Mouse (Mus musculus): ENCODE results near the gene Stk35. TPM values are rescaled to one million over a fixed set of nuclear protein-coding genes. Genes with fewer than 3 reads are reported as not detected.

Stk35 gene
- polyA plus RNA-seq (2016; fragmentation: Nextera tagmentation; extraction: Ambion mirVana), result 9.3 and 12.4 TPM in 2 replicates

DNA sequence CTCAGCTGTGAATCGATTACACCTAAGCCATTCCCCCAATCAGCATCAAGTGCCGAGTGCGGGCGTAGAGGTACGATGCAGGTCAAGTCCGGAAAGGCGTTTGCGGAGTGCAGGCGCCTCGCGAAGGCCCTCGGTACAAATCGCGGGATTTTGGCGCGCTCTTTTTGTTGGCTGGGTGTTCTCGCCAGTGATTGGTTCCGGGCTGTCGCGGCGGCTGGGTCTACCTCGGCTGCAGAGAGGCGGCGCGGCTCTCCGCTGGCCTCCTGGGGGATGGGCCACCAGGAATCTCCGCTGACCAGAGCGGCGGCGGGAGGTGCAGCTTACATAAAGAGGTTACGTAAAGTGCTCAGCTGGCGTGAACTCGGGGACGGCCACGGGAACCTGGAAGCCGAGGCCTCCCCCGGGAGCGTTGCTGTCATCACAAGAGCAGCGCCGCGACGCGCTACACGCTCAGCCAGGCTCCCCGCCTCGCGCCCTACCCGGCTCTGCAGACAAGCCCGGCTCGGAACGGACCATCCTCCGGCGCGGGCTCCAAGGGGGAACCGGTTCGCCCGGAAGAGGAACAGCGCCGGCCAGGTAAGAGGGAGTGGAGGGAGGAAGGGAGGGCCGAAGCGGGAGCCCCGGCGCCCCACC, at the start of gene Stk35:
Gene Stk35 (plus strand): TSS at position 247 of the 633 bp plus-strand sequence.
- DNase-seq (ENCODE audit: low spot score), result peak; percentile 92
- Histone ChIP-seq H3K4me3 (peak within 1 kb of the TSS; percentile 96), H3K36me3 (peaks cover 36% of the 10 kb centered on the region), H3K27me3 (ENCODE audit: insufficient read depth, poor library complexity, severe bottlenecking) (no peaks in the 10 kb centered on the region), H3K9me3 (no peaks in the 10 kb centered on the region), H3K4me1 (replicated peaks) (peaks cover 34% of the 10 kb centered on the region), H3K27ac (peak within 1 kb of the TSS; percentile 98)
- under 1% methylated on average over 63 of the region's 63 CpGs for WGBS

DNA sequence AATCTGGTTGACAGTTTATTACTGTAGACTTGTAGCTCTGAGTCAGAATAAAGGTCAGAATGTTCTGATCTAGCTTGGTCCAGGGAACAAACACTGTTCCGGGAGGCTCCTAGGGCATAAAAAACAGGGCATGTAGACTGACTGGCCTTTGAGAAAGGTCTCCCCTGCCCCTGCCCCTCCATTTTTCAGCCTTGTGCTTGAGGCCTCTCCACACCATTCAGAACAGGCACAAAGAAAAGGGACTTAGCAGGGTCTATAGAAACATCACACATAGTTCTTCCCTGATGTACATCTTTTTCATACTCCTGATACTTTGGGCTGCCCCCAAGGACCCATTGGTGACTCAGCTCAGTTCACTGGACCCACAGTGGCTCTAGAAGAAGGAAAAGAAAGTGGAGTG, 18.3 kb upstream of the Stk35 start:
- WGBS, result 83% methylated on average over 1 of the region's 1 CpGs

DNA sequence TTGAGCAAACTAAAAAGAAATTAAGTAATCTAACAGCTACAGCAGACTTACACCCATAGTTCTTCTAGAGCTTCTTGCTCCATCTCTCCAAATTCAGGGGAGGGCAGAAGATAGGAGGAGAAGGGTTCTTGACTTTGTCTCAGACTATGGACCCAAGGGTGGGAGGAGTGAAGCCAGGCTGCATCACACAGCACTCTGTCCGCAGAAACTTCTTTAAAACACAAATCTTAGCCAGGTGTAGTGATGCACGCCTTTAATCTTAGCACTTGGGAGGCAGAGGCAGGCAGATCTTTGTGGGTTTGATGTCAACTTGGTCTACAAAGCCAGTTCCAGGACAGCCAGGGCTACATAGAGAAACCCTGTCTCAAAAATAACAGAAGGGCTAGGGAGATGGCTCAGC, 3.8 kb upstream of the Stk35 start:
- H3K27me3 ChIP-seq (ENCODE audit: insufficient read depth, poor library complexity, severe bottlenecking), result no peaks in the 10 kb centered on the region
- no peaks in the 10 kb centered on the region for H3K36me3 ChIP-seq
- H3K9me3 ChIP-seq, result peaks cover 11% of the 10 kb centered on the region
- peaks cover 10% of the 10 kb centered on the region for H3K4me1 ChIP-seq (replicated peaks)
- WGBS, result 93% methylated on average over 2 of the region's 2 CpGs
- H3K27ac ChIP-seq, result no peak overlapping the region
- H3K4me3 ChIP-seq, result no peak overlapping the region
- no peak for DNase-seq (ENCODE audit: low spot score)

More for the DNA sequence above, 18.3 kb upstream of the Stk35 start:
- Histone ChIP-seq H3K4me3 (no peak overlapping the region), H3K4me1 (replicated peaks) (no peaks in the 10 kb centered on the region), H3K36me3 (no peaks in the 10 kb centered on the region), H3K27ac (no peak overlapping the region), H3K27me3 (ENCODE audit: insufficient read depth, poor library complexity, severe bottlenecking) (no peaks in the 10 kb centered on the region), H3K9me3 (no peaks in the 10 kb centered on the region)
- DNase-seq (ENCODE audit: low spot score), result no peak

DNA sequence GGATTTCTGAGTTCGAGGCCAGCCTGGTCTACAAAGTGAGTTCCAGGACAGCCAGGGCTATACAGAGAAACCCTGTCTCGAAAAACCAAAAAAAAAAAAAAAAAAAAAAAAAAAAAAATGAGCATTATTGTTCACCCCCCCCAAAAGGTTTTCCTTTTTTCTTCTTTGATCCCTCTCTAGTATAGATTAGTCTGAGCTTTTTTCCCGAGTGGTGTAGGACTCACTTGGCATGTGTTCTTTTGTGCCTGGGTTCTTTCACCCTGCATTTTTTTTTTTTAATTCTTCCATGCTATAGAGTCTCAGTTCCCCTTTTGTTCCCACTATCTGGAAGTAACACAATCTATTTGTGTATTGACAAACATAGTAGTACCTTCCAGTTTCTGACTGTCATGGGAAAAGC, 2.6 kb upstream of the Stk35 start:
- Histone ChIP-seq H3K27ac (no peak overlapping the region), H3K9me3 (peaks cover 11% of the 10 kb centered on the region), H3K4me3 (no peak overlapping the region), H3K27me3 (ENCODE audit: insufficient read depth, poor library complexity, severe bottlenecking) (no peaks in the 10 kb centered on the region), H3K4me1 (replicated peaks) (peaks cover 22% of the 10 kb centered on the region), H3K36me3 (peaks cover 9% of the 10 kb centered on the region)
- WGBS, result 88% methylated on average over 2 of the region's 3 CpGs
- DNase-seq (ENCODE audit: low spot score), result no peak

DNA sequence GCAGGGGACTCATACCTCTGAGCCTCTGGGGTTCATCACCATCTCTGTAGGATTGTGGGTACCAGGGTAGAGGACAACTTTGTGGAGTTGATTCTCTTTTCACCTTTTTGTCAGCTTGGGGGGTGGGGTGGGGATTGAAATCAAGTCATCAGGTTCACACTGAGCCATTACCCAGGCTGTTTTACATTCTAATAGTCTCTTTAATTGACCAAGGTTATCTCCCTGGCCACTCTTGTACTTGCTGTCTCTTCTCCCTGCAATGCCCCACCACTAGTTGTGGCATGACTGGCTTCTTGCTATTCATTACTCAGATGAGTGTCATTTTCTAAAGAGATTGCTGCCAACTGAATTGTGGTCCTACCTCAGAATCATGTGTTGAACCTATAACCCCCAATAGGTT, 1.9 kb upstream of the Stk35 start:
- H3K27me3 ChIP-seq (ENCODE audit: insufficient read depth, poor library complexity, severe bottlenecking), result no peaks in the 10 kb centered on the region

DNA sequence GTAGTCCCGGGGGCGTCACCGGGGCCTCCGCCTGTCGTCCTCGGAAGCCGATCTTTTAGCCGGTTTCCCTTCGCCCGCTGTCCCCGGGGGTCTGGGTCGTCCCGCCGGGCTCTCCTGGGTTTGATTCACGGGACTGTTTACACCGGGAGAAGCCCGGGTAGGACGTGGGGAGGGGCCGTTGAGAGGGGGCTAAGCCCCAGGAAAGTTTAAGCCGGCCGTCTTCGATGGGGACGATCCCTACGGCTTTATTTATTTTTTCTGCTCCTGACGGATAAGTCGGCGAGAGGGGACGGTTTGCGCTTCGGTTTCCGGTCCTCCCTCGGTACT, 550 bp downstream of the Stk35 start:
- Histone ChIP-seq H3K27ac (peak overlapping the region; percentile 98), H3K36me3 (peaks cover 41% of the 10 kb centered on the region), H3K27me3 (ENCODE audit: insufficient read depth, poor library complexity, severe bottlenecking) (no peaks in the 10 kb centered on the region), H3K9me3 (no peaks in the 10 kb centered on the region), H3K4me1 (replicated peaks) (peaks cover 34% of the 10 kb centered on the region), H3K4me3 (peak overlapping the region; percentile 96)
- under 1% methylated on average over 32 of the region's 32 CpGs for WGBS
- no peak for DNase-seq (ENCODE audit: low spot score)

More for the DNA sequence above, 1.9 kb upstream of the Stk35 start:
- Histone ChIP-seq H3K36me3 (peaks cover 16% of the 10 kb centered on the region), H3K27ac (no peak overlapping the region), H3K4me3 (no peak overlapping the region), H3K4me1 (replicated peaks) (peaks cover 29% of the 10 kb centered on the region), H3K9me3 (peaks cover 11% of the 10 kb centered on the region)
- no peak for DNase-seq (ENCODE audit: low spot score)

DNA sequence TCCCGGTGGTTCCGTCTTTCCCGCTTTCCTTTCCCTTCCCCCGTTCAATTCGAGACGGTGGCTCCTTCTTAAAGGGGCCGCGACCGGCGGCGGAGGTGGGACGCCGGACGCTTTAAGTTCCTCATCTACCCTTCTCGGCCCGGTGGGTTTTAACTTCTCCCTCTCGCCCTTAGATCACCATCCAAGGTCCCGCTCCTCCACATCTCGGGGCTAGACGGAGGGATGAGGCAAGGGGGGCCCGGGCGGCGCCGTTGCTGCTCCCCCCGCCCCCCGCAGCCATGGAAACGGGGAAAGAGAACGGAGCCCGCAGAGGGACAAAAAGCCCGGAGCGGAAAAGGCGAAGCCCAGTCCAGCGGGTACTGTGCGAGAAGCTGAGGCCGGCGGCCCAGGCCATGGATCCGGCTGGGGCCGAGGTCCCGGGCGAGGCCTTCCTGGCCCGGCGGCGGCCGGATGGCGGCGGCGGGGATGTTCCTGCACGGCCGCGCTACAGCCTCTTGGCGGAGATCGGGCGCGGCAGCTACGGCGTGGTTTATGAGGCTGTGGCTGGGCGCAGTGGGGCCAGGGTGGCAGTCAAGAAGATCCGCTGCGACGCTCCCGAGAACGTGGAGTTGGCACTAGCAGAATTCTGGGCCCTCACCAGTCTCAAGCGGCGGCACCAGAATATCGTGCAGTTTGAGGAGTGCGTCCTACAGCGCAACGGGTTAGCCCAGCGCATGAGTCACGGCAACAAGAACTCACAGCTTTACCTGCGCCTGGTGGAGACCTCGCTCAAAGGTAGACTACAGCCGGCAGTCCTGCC, 1.1 kb downstream of the Stk35 start:
- H3K4me1 ChIP-seq (replicated peaks), result peaks cover 37% of the 10 kb centered on the region
- peak overlapping the region; percentile 96 for H3K4me3 ChIP-seq
- H3K36me3 ChIP-seq, result peaks cover 46% of the 10 kb centered on the region
- under 1% methylated on average over 73 of the region's 73 CpGs for WGBS
- H3K27ac ChIP-seq, result peak overlapping the region; percentile 98
- no peaks in the 10 kb centered on the region for H3K27me3 ChIP-seq (ENCODE audit: insufficient read depth, poor library complexity, severe bottlenecking)
- H3K9me3 ChIP-seq, result no peaks in the 10 kb centered on the region
- peak; percentile 92 for DNase-seq (ENCODE audit: low spot score)

DNA sequence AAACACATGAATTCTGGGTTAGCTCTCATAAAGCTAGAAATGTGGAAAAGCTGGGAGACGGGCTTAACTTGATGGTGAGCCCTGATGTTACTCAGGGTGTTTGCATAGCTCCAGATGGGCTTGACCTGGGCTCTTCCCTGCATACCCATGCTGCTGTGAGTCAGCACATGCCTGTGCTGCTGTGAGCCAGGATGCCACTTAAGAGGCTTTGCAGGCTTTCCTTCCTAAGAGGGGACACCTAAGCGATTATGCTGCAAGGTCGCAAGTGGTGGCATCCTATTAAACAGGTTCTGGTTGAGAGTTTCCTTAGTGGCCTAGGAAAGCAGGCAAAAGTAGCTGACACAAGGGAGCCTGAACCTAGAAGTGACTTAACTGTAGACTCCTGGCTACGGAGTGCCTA, 5.2 kb downstream of the Stk35 start:
- DNase-seq (ENCODE audit: low spot score), result no peak
- no peak overlapping the region for H3K4me3 ChIP-seq
- no peak overlapping the region for H3K27ac ChIP-seq
- WGBS, result 92% methylated on average over 4 of the region's 4 CpGs
- no peaks in the 10 kb centered on the region for H3K27me3 ChIP-seq (ENCODE audit: insufficient read depth, poor library complexity, severe bottlenecking)
- H3K9me3 ChIP-seq, result no peaks in the 10 kb centered on the region
- H3K36me3 ChIP-seq, result peaks cover 87% of the 10 kb centered on the region
- H3K4me1 ChIP-seq (replicated peaks), result peaks cover 30% of the 10 kb centered on the region

DNA sequence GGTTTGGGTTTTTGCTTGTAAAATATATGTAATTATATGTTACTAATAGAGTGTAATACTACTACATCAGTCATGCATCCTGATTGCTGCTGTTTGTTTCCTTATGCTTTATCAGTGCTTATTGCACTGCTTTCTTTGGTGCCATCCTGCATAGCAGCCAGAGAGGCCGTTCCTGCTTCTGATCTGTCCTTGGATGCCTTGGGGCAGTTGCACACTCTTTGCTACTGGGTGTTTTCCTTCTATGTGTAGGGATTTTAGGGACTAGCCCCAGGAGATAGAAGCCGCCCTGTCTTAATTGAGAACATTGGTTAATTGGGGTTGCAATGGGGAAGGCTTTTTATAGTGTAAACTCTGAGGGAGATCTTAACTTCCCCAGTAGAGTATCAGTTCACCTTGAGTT, 6.2 kb downstream of the Stk35 start:
- Histone ChIP-seq H3K4me3 (no peak overlapping the region), H3K27ac (no peak overlapping the region), H3K36me3 (peaks cover 97% of the 10 kb centered on the region), H3K4me1 (replicated peaks) (peaks cover 27% of the 10 kb centered on the region), H3K9me3 (no peaks in the 10 kb centered on the region), H3K27me3 (ENCODE audit: insufficient read depth, poor library complexity, severe bottlenecking) (no peaks in the 10 kb centered on the region)
- no peak for DNase-seq (ENCODE audit: low spot score)
- 93% methylated on average over 2 of the region's 2 CpGs for WGBS

DNA sequence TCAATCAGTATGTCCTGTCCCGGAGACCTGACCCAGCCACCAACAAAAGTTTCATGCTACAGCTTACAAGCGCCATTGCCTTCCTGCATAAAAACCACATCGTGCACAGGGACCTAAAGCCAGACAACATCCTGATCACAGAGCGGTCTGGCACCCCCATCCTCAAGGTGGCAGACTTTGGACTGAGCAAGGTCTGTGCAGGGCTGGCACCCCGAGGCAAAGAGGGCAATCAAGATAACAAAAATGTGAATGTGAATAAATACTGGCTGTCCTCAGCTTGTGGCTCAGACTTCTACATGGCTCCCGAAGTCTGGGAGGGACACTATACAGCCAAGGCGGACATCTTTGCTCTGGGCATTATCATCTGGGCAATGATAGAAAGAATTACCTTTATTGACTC, 10.2 kb downstream of the Stk35 start:
- H3K27me3 ChIP-seq (ENCODE audit: insufficient read depth, poor library complexity, severe bottlenecking), result no peaks in the 10 kb centered on the region
- 96% methylated on average over 7 of the region's 7 CpGs for WGBS
- DNase-seq (ENCODE audit: low spot score), result no peak
- no peak overlapping the region for H3K4me3 ChIP-seq
- no peaks in the 10 kb centered on the region for H3K9me3 ChIP-seq
- H3K27ac ChIP-seq, result no peak overlapping the region
- peaks cover 3% of the 10 kb centered on the region; the same call in 1 of the 2 replicates for H3K4me1 ChIP-seq (replicated peaks)
- peaks cover 99% of the 10 kb centered on the region for H3K36me3 ChIP-seq

DNA sequence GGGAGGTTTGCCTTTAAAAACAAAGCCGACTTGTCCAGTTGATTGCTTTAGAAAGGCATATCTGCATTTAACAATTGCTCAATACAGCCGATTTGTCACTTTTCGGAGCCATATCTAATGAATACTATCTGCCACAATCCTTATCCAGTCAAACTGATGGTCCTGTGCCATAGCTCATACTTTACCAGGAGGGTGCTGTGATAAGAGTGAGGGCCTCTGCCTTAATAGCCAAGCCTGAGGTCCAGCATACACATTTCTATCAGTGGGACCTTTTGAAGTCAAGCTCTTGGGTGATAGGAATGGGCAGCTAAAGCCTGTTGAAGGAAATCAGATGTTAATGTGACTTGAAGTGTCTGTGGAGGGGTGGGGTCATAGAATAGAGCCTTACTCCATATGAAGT, 13.7 kb downstream of the Stk35 start:
- Histone ChIP-seq H3K4me1 (replicated peaks) (no peaks in the 10 kb centered on the region), H3K27ac (no peak overlapping the region), H3K27me3 (ENCODE audit: insufficient read depth, poor library complexity, severe bottlenecking) (no peaks in the 10 kb centered on the region), H3K4me3 (no peak overlapping the region), H3K36me3 (peaks cover 99% of the 10 kb centered on the region), H3K9me3 (no peaks in the 10 kb centered on the region)
- no peak for DNase-seq (ENCODE audit: low spot score)
- WGBS, result 96% methylated on average over 3 of the region's 3 CpGs

DNA sequence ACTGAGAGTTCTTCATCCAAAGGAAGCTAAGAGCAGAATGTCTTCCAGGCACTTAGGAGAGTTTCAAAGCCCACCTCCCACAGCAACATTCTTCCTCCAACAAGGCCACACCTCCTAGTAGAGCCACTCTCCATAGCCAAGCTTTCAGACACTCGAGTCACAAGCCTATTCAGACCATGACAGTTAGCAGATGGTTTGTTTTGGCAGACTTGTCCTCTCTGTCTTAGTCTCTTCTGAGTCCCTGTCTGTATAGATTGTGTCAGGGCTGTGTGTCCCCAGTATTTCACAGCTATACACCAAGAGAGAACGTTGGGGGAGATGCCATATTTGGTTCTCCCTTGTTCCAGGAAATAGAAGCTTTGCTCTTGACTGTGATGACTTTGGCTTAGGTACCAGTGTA, 14.8 kb downstream of the Stk35 start:
- H3K9me3 ChIP-seq, result no peaks in the 10 kb centered on the region
- H3K27ac ChIP-seq, result no peak overlapping the region
- no peaks in the 10 kb centered on the region for H3K4me1 ChIP-seq (replicated peaks)
- WGBS, result 77% methylated on average over 2 of the region's 2 CpGs
- H3K4me3 ChIP-seq, result no peak overlapping the region
- no peaks in the 10 kb centered on the region for H3K27me3 ChIP-seq (ENCODE audit: insufficient read depth, poor library complexity, severe bottlenecking)
- peaks cover 99% of the 10 kb centered on the region for H3K36me3 ChIP-seq
- no peak for DNase-seq (ENCODE audit: low spot score)

DNA sequence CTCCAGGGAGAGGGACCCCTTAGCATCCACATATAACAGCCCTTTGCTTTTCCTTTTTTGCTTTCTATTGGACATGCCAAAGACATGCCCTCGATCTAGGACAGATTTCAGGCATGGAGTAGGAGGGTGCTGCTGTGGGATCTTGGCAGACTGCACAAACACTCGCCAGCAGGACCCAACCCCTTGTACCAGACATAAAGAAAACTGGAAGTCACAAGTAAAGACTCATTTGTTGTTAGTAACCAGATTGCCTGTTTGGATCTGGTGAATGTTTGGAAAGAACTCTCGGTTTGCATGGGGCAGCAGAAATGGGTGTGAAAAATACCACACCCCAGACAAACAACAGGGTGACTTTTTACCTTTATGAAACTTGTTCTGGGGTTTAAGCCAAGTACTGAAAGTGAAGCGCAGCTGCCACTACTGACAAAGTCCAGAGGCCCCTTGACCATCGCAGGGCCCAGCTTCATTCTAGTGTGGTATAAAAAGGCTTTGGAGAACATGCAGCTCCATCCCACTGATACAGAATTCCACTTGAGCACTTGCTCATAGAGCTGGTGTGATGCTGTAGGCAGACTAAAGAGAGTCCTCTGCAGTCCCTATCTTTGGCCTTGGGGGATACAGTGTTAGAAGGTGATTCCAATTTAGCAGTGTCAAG, 17.4 kb downstream of the Stk35 start:
- Histone ChIP-seq H3K27ac (no peak overlapping the region), H3K27me3 (ENCODE audit: insufficient read depth, poor library complexity, severe bottlenecking) (no peaks in the 10 kb centered on the region), H3K4me1 (replicated peaks) (no peaks in the 10 kb centered on the region), H3K4me3 (no peak overlapping the region), H3K9me3 (no peaks in the 10 kb centered on the region), H3K36me3 (peaks cover 99% of the 10 kb centered on the region)
- DNase-seq (ENCODE audit: low spot score), result no peak
- WGBS, result 93% methylated on average over 5 of the region's 5 CpGs
